Mouse (Mus musculus): ENCODE data around the gene Stub1. TPM values are rescaled to one million over a fixed set of nuclear protein-coding genes. Genes with fewer than 3 reads are reported as not detected.
A peak's percentile ranks its signal among the peaks of the same experiment; 100 is the strongest.
"Not testable (repeated sequence)": the region's sequence is repeated elsewhere in the genome, so short reads cannot be mapped to it uniquely, and the experiment has no call there.

Gene Stub1
- polyA plus RNA-seq, 2 experiments from 2014 or later: 68.3 to 85.7 TPM

DNA sequence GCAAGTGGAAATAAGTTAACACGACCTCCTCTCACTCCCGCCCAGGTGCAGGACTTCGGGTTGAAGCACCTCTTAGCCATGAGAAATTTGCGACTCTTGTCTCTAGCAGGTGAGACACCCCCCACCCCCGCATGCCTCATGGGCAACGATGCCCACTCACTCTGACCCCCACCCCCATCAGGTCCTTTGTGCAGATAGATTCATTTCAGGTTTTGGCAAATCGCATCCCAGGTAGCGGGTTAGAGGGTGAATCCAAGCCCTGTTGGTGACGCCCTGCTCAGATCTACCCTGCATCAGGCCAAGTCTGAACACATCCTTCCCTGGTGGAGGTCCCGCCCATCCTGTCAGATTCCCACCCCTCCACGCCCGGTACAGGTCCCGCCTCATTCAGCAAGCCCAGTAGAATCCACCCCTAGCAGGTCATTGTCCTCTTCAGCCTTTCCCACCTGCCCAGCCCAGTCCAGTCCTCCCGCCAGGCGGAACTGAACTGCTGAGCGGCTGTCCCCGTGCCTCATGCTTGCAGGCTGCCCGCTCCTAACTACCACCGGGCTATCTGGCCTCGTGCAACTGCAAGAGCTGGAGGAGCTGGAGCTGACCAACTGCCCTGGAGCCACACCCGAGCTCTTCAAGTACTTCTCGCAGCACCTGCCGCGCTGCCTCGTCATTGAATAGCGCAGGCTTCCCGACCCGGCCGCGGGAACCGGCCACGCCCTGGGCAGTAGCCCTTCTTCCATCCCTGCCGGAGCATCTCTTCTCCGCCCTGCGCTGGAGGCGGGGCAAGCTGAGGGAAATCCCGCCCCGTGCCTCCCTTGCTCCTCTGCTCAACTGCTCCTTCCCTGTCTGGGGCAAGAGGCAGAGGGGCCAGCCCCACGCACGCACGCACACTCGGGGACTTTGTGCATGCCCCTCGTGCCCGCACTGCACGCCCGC lies 14.1 kb downstream of the Stub1 start:
- ATAC-seq: no peak

GRCm38 (mm10) chr17:25817662-25818061 lies 15.5 kb downstream of the Stub1 start:
- ATAC-seq: no peak

GRCm38 (mm10) chr17:25813471-25813870 lies 19.7 kb downstream of the Stub1 start:
- peak; percentile 43 for ATAC-seq

DNA sequence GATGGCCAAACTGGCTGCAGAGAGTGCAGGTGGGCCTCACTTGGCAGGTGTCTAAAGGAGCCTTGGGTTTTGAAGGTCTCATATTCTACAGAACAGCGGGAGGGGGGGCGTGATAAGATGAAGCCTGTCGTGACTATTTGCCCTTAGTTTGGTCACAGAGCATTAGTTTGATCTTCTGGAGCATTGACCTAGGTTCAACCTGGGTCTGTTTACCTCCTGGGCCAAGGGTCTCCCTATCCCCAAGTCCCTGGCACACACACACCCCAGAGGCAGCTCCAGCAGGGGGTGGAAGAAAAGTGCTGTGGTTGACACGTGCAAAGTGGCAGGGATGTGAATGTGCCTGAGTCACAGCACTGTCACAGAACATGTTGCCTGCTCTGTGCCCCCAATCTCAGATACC lies 22.3 kb downstream of the Stub1 start:
- no peak for ATAC-seq

GRCm38 (mm10) chr17:25809606-25810340 lies 23.4 kb downstream of the Stub1 start:
- ATAC-seq: no peak

- no peak for ATAC-seq
Measured at GRCm38 (mm10) chr17:25808789-25809605, 24.2 kb downstream of the Stub1 start, which contains the start of gene Fbxl16. Gene Fbxl16, plus strand, starts transcription at chr17:25809085.

DNA sequence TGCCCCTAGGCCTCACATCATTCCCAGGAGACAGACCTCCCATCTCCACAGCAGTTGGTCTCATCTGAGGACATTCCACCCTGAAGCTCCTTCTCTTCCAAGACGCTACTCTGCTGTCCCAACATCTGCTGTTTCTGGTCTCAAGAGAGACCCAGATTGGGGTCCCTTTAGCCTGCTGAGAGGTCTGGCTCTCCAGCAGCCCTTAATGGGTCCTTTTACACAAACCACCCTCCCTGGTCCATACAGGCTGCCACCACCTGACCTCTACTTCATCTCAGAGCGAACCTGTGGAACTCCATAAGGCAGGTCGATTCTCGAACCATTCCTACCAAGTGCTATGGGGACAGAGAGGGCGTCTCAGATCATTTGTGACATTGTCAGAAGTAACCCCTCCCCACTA lies 25.2 kb downstream of the Stub1 start:
- ATAC-seq: no peak

- ATAC-seq: not testable (repeated sequence)
Measured at GRCm38 (mm10) chr17:25807452-25807851, 25.8 kb downstream of the Stub1 start.

DNA sequence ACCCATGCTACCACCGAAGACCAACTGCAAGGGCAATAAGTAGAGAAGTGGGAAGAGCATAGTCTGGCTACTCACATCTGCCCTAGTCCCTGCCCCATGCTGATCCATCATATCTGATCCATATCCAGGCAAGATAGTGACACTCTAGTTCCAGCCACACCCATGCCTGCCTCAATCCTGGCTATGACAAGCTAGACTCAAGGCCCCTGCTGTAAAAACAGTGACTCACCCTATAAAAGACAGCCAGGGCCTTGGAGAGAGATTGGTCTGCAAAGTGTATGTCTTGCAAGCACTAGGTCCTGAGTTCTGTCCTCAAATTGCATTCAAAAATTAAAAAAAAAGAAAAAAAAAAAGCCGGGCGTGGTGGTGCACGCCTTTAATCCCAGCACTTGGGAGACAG lies 26.7 kb downstream of the Stub1 start:
- no peak for ATAC-seq

GRCm38 (mm10) chr17:25802825-25803517 lies 30.2 kb downstream of the Stub1 start:
- no peak for ATAC-seq

DNA sequence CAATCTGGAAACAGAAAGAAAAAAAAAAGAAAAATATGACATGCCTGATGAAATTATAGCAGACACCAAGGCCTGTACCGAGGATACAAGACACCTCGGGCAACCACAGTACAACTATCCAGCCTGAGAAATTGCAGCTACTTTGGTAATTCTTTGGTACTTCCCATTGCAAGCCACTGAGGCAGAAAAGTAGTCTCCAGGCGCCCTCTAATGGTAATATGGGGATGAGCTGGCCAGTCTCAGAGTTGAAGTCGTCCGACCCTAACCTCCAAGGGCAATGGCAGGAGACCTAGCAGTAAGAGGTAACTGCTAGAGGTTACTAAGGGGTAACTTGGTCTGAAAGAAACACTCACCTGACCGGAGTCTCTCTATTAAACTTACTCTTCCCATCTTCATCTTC lies 32.2 kb downstream of the Stub1 start:
- peak; percentile 84 for ATAC-seq

GRCm38 (mm10) chr17:25796951-25797369 lies 36.2 kb downstream of the Stub1 start, which contains the start of gene Metrn:
Gene Metrn, minus strand, starts transcription at chr17:25797136.
- peak; percentile 33 for ATAC-seq

DNA sequence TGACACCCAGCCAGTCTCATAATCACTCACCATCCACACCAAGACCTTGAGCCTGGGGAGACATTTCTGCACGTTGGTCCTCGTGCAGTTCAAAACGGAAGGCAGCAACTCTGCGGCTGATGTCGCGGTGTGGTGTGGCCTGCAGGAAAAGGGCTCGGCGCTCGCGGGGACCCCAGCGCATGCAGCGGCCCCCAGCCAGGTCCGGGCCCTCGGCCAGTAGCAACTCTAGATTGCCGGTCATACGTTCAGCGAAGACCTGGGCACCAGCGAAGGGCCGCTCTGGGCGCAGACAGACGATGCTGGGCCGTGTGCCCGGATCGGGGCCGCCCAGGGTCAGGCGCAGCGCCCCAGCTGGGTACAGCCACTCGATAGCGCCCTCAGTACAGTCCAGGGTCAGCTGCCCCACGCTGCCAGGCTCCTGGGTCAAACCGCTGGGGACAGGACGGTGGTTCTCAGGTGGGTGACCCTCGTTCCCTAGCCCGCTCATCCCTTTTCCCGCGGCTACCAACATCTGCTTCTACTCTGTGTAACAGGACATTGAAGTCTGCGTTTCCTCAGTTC lies 36.9 kb downstream of the Stub1 start:
- ATAC-seq: no peak

GRCm38 (mm10) chr17:25795609-25796092 lies 37.6 kb downstream of the Stub1 start, which contains the start of gene AC134908.4:
Gene AC134908.4, minus strand, starts transcription at chr17:25795659.
- ATAC-seq: no peak

GRCm38 (mm10) chr17:25794998-25795397 lies 38.2 kb downstream of the Stub1 start:
- ATAC-seq: no peak

DNA sequence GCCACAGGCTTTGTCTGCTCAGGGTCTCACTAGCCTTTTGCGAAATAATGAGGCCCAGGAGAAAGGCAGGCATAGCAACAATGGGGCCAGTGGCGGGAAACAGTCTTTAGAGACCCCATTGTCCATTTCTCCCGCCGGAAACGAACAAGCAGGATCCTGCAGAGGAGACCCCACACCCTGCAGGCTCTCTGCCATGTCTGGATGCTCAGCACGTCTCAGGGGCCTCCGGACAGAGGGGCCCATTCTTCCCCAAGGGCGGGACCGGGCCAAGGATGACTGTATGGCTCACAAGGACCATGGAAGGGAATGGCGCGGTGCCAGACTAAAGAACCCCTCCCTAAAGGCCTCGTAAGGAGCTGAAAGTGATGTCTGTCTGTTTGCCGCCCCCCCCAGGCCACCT lies 39.0 kb downstream of the Stub1 start:
- ATAC-seq: no peak

GRCm38 (mm10) chr17:25792615-25793014 lies 40.6 kb downstream of the Stub1 start, which contains the start of gene Fam173a:
Gene Fam173a, minus strand, starts transcription at chr17:25792901.
- peak; percentile 81 for ATAC-seq

DNA sequence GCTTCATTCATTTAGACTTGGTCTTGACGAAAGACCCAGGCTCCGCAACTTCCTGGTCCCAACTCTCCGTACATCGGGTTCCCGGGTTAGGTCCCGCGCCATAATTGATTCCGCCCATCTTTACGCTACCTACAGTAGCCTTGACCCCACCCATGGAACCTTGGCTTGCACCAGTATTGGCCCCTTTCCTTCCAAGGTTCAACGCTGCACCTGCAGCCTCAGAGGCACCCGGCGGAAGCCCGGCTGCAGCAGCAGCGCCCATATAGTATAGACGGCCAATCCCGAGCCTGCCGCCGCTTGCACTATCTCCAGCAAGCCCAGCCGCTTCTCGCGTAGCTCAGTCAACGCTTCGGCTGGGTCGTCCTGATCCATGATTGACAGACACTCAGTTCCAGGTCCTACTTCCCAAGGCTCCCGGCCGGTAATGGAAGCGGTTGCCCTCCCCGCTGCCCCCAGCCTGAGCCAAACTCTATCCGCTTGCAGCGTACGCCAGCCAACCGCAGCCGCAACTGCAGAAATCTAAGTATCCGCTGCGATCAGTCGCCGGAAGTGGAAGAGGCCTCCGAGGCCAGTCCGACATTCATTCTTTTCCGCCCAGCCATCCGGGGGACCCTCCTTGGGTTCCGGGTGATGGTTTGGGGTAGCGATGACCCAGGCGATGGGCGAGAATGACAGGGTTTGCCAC lies 41.2 kb downstream of the Stub1 start:
- peak; percentile 66 for ATAC-seq

- ATAC-seq: no peak
Measured at GRCm38 (mm10) chr17:25791320-25791842, 41.8 kb downstream of the Stub1 start.

DNA sequence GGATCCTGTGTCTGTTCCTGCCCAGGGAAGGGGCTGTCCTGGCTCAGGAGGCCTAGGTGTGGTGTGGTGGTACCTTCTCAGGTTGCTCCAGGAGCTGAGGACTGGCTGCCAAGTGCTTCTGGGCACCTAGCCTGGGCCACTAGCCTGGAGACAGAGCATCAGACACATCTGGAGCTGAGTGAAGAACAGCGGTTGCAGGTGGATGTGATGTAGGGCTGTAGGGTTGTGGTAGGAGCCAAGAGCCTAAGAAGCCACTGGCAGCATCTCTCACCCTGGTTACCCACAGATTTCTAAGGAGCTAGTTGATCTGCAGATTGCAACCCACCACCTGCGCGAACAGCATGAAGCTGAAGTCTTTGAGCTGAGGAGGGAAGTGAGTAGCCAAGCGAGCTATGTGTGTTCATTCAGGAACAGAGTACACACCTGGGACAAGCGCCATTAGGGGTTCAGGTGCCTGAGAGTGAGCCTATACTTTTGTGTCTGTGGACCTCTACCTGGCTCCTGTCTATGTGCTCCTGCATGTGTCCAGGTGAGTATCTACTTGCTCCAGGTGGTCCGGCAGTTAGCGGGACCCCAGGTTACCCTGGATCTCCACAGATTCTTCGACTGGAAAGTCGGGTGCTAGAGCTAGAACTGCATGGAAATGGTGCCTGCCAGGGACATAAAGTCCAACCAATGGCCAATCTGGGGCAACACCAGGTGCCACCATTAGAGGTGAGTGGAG lies 46.3 kb downstream of the Stub1 start:
- no peak for ATAC-seq

All from activated CD4-positive, CD25-positive, alpha-beta regulatory T cell, adult 4 months (primary cell).